Mouse (Mus musculus) megakaryocyte, adult 5-6 weeks (primary cell): ENCODE measurements around the gene Foxj3. TPM values are rescaled to one million over a fixed set of nuclear protein-coding genes. Genes with fewer than 3 reads are reported as not detected.

Experiments used
- ATAC-seq: 2 replicates; pipeline ENCODE4 v1.8.0; 2016; ENCODE audit warnings: mild to moderate bottlenecking, inconsistent platforms; ENCODE audit not compliant: poor library complexity, severe bottlenecking
- total RNA-seq, 2 experiments: library from RNA; stranded (forward) in 1 of 2; stranded (reverse) in 1 of 2; fragments of 153-499, 151-499 nt in 1 of 2; fragments of 221-1000, 200-1000 nt in 1 of 2; gene quantifications; 2 replicates each; pipeline versions ENCODE4 v1.2.3 to v1.2.4; 2015 to 2017

The Foxj3 gene
- total RNA-seq, 2 experiments from 2014 or later = 13.4 to 31.6 TPM

DNA sequence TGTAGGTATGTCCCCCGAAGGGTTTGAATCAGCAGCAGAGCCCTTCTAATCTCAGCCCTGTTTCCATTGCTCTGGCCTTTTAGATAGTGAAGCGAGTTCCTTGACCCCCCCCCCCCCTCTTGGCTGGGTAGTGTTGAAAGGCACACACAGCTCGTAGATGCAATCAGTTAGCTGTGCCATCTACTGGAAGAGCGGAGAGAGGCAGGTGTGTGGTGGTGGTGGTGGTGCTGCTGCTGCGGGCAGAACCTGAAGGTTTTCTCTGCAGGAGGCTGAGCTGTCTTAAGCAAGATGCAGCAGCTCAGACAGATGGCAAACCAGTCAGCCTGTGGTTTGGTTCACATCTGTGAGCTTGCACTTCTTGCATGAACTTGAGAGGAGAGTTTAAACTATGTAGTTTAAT, 135.9 kb downstream of the Foxj3 start:
- peak; percentile 38 for ATAC-seq

Other genes with a start within 250 kb of the Foxj3 start
- 721 and 749 TPM in 2 replicates for gene Ybx1, start 242.4 kb upstream of the Foxj3 start, total RNA-seq (2015)
- gene Ybx1, start 242.4 kb upstream of the Foxj3 start, total RNA-seq (2017) = 791 and 811 TPM in 2 replicates
- gene Ppih, start 216.5 kb upstream of the Foxj3 start, total RNA-seq (2015) = 84.7 and 92.6 TPM in 2 replicates
- 87.4 and 98.8 TPM in 2 replicates for gene Ppih, start 216.5 kb upstream of the Foxj3 start, total RNA-seq (2017)
- gene Ccdc30, start 121.5 kb upstream of the Foxj3 start, total RNA-seq (2015) = 0.07 TPM in 1 of 2 replicates, not detected in the other
- gene Ccdc30, start 121.5 kb upstream of the Foxj3 start, total RNA-seq (2017) = not detected in 2 replicates
- 8.0 and 8.6 TPM in 2 replicates for gene Ppcs, start 114.6 kb upstream of the Foxj3 start, total RNA-seq (2015)
- gene Ppcs, start 114.6 kb upstream of the Foxj3 start, total RNA-seq (2017) = 7.2 and 7.6 TPM in 2 replicates
- gene Zmynd12, start 114.2 kb upstream of the Foxj3 start, total RNA-seq (2015) = not detected in 2 replicates
- gene Zmynd12, start 114.2 kb upstream of the Foxj3 start, total RNA-seq (2017) = not detected in 2 replicates
- gene Rimkla, start 44.4 kb upstream of the Foxj3 start, total RNA-seq (2015) = not detected in 2 replicates
- gene Rimkla, start 44.4 kb upstream of the Foxj3 start, total RNA-seq (2017) = not detected in 2 replicates
- gene Frg2f1, start 2.5 kb downstream of the Foxj3 start, total RNA-seq (2015) = 0.69 and 1.6 TPM in 2 replicates
- gene Frg2f1, start 2.5 kb downstream of the Foxj3 start, total RNA-seq (2017) = 0.28 and 0.59 TPM in 2 replicates
- gene Guca2a, start 100.7 kb downstream of the Foxj3 start, total RNA-seq (2015) = not detected in 2 replicates
- not detected in 2 replicates for gene Guca2a, start 100.7 kb downstream of the Foxj3 start, total RNA-seq (2017)
- not detected in 2 replicates for gene Guca2b, start 122.0 kb downstream of the Foxj3 start, total RNA-seq (2015)
- not detected in 2 replicates for gene Guca2b, start 122.0 kb downstream of the Foxj3 start, total RNA-seq (2017)
- gene Hivep3, start 196.8 kb downstream of the Foxj3 start, total RNA-seq (2015) = 16.6 and 16.9 TPM in 2 replicates
- 4.3 and 6.7 TPM in 2 replicates for gene Hivep3, start 196.8 kb downstream of the Foxj3 start, total RNA-seq (2017)